ENCODE assay signal across 15 mouse cellular contexts in genomic region chr11:96624436-96624835, GRCm38 (mm10).
DNase-seq lines count a peak whose midpoint lies in the region; ATAC-seq and TF ChIP-seq lines count a peak whose summit lies in the region.
"Had no signal": no experiment of that assay in that cellular context is flagged by ENCODE, and none has a peak within 500 bp of the region (broad histone marks: within the 10 kb centered on the region; RNA-seq: fewer than 3 reads in every experiment).

No protein-coding gene starts in this region.

- no peaks in the 10 kb centered on the region for H3K36me3 ChIP-seq in hindbrain, postnatal 0 days (ENCODE audit: insufficient read depth, low read length)
- H3K36me3 ChIP-seq in hindbrain, embryonic 11.5 days (ENCODE audit: control insufficient read depth, insufficient read depth, low read length), result no peaks in the 10 kb centered on the region
- no peaks in the 10 kb centered on the region for H3K36me3 ChIP-seq in lung, postnatal 0 days (ENCODE audit: insufficient read depth, low read length)
- no peaks in the 10 kb centered on the region for H3K36me3 ChIP-seq in neural tube, embryonic 15.5 days
- no peaks in the 10 kb centered on the region for H3K36me3 ChIP-seq in liver, embryonic 11.5 days (ENCODE audit: control insufficient read depth, insufficient read depth, low read length)
- H3K36me3 ChIP-seq: heart, embryonic 12.5 days; limb, embryonic 15.5 days had no signal

- H3K27ac ChIP-seq in hindbrain, postnatal 0 days, result no peak overlapping the region
- H3K27ac ChIP-seq in hindbrain, embryonic 11.5 days (ENCODE audit: low read depth, low read length), result no peak overlapping the region
- no peak overlapping the region for H3K27ac ChIP-seq in lung, postnatal 0 days (ENCODE audit: low read length)
- H3K27ac ChIP-seq in neural tube, embryonic 15.5 days (replicated peaks), result peak overlapping the region; percentile 74
- no peak overlapping the region for H3K27ac ChIP-seq in liver, embryonic 11.5 days (ENCODE audit: low read depth, low read length)
- H3K27ac ChIP-seq: limb, embryonic 15.5 days had no signal

- peak; percentile 72 for DNase-seq in hindbrain, postnatal 0 days (ENCODE audit: low spot score)
- DNase-seq in hindbrain, embryonic 11.5 days (ENCODE audit: low spot score), result no peak
- no peak for DNase-seq in lung, postnatal 0 days (ENCODE audit: low spot score)
- no peak for DNase-seq in lung, adult 18-20 months
- DNase-seq in brain, adult 2 months (ENCODE audit: low read depth, low spot score), result peak; percentile 43
- no peak for DNase-seq in liver, embryonic 11.5 days (ENCODE audit: low spot score)
- DNase-seq: adrenal gland, postnatal 14 days; cerebellum, adult 9-10 months; heart, postnatal 4 days; kidney, adult 18-20 months; right cerebral cortex, postnatal 25 days had no signal

- H3K9ac ChIP-seq in hindbrain, postnatal 0 days (replicated peaks; ENCODE audit: low read length), result no peak overlapping the region
- no peak overlapping the region for H3K9ac ChIP-seq in hindbrain, embryonic 11.5 days (ENCODE audit: low read depth, low read length)
- no peak overlapping the region for H3K9ac ChIP-seq in lung, postnatal 0 days (replicated peaks; ENCODE audit: low read depth)
- H3K9ac ChIP-seq in neural tube, embryonic 15.5 days (replicated peaks), result no peak overlapping the region
- H3K9ac ChIP-seq in liver, embryonic 11.5 days (ENCODE audit: low read depth, low read length), result no peak overlapping the region
- H3K9ac ChIP-seq: heart, embryonic 12.5 days; limb, embryonic 15.5 days had no signal

- no peak overlapping the region for H3K4me3 ChIP-seq in hindbrain, postnatal 0 days (ENCODE audit: low read length)
- no peak overlapping the region for H3K4me3 ChIP-seq in hindbrain, embryonic 11.5 days (ENCODE audit: low read depth, low read length)
- no peak overlapping the region for H3K4me3 ChIP-seq in lung, postnatal 0 days (ENCODE audit: low read depth, low read length)
- no peak overlapping the region for H3K4me3 ChIP-seq in neural tube, embryonic 15.5 days (replicated peaks)
- H3K4me3 ChIP-seq in liver, embryonic 11.5 days (ENCODE audit: low read depth, low read length), result no peak overlapping the region
- H3K4me3 ChIP-seq: heart, embryonic 12.5 days; limb, embryonic 15.5 days had no signal

- no peak overlapping the region for H3K4me2 ChIP-seq in hindbrain, postnatal 0 days (ENCODE audit: low read depth, low read length)
- H3K4me2 ChIP-seq in hindbrain, embryonic 11.5 days (replicated peaks; ENCODE audit: low read depth, low read length), result no peak overlapping the region
- no peak overlapping the region for H3K4me2 ChIP-seq in lung, postnatal 0 days (replicated peaks; ENCODE audit: low read depth, low read length)
- H3K4me2 ChIP-seq in neural tube, embryonic 15.5 days, result 0 out of 2 replicates have a peak overlapping the region, but pooled peaks have one; percentile 19
- no peak overlapping the region for H3K4me2 ChIP-seq in liver, embryonic 11.5 days
- H3K4me2 ChIP-seq: heart, embryonic 12.5 days; limb, embryonic 15.5 days had no signal

- ATAC-seq in hindbrain, postnatal 0 days, result no peak
- no peak for ATAC-seq in hindbrain, embryonic 11.5 days (ENCODE audit: low FRiP score)
- no peak for ATAC-seq in lung, postnatal 0 days
- no peak for ATAC-seq in neural tube, embryonic 15.5 days (ENCODE audit: low FRiP score)
- ATAC-seq in liver, embryonic 11.5 days (replicated peaks; ENCODE audit: low FRiP score), result no peak
- ATAC-seq: CD4-positive, CD25-positive, alpha-beta regulatory T cell, adult 4 months had no signal

- no peaks in the 10 kb centered on the region; the same call in 1 of the 2 replicates for H3K4me1 ChIP-seq in hindbrain, postnatal 0 days (ENCODE audit: insufficient read depth, low read length)
- H3K4me1 ChIP-seq in hindbrain, embryonic 11.5 days (replicated peaks; ENCODE audit: control insufficient read depth, insufficient read depth, low read length), result peaks cover 2% of the 10 kb centered on the region; the same call in 1 of the 2 replicates
- H3K4me1 ChIP-seq in lung, postnatal 0 days (ENCODE audit: insufficient read depth, low read depth, low read length), result no peaks in the 10 kb centered on the region
- H3K4me1 ChIP-seq in neural tube, embryonic 15.5 days, result peaks cover 59% of the 10 kb centered on the region
- no peaks in the 10 kb centered on the region for H3K4me1 ChIP-seq in liver, embryonic 11.5 days (replicated peaks; ENCODE audit: control insufficient read depth, insufficient read depth, low read length)
- H3K4me1 ChIP-seq: heart, embryonic 12.5 days had no signal

- H3K9me3 ChIP-seq in hindbrain, postnatal 0 days (ENCODE audit: low read length), result no peaks in the 10 kb centered on the region
- H3K9me3 ChIP-seq in hindbrain, embryonic 11.5 days (ENCODE audit: control insufficient read depth, low read length), result no peaks in the 10 kb centered on the region
- H3K9me3 ChIP-seq in lung, postnatal 0 days (ENCODE audit: low read length), result no peaks in the 10 kb centered on the region
- H3K9me3 ChIP-seq in neural tube, embryonic 15.5 days (replicated peaks), result no peaks in the 10 kb centered on the region
- H3K9me3 ChIP-seq in liver, embryonic 11.5 days (ENCODE audit: control insufficient read depth, low read length), result no peaks in the 10 kb centered on the region
- H3K9me3 ChIP-seq: heart, embryonic 12.5 days; limb, embryonic 15.5 days had no signal

- TF ChIP-seq EP300 in lung, postnatal 0 days (IDR thresholded peaks at IDR 0.05), result no peak

- TF ChIP-seq CTCF in hindbrain, postnatal 0 days (IDR thresholded peaks at IDR 0.05; ENCODE audit: low read depth), result peak; percentile 56
- TF ChIP-seq CTCF in lung, postnatal 0 days (IDR thresholded peaks at IDR 0.05), result peak; percentile 41

- H3K27me3 ChIP-seq in hindbrain, postnatal 0 days (ENCODE audit: insufficient read depth, low read length), result 0 out of 2 replicates have a peak, but pooled peaks cover 5% of the 10 kb centered on the region
- H3K27me3 ChIP-seq in hindbrain, embryonic 11.5 days (ENCODE audit: control insufficient read depth, insufficient read depth, low read length), result peaks cover 2% of the 10 kb centered on the region; the same call in 1 of the 2 replicates
- H3K27me3 ChIP-seq in lung, postnatal 0 days (replicated peaks; ENCODE audit: insufficient read depth, low read length), result no peaks in the 10 kb centered on the region
- H3K27me3 ChIP-seq in neural tube, embryonic 15.5 days (replicated peaks), result no peaks in the 10 kb centered on the region
- peaks cover 8% of the 10 kb centered on the region; the same call in 1 of the 2 replicates for H3K27me3 ChIP-seq in liver, embryonic 11.5 days (replicated peaks; ENCODE audit: control insufficient read depth, insufficient read depth, low read length)

- WGBS in hindbrain, postnatal 0 days, result 42% methylated on average over 4 of the region's 4 CpGs
- WGBS in hindbrain, embryonic 11.5 days, result 58% methylated on average over 4 of the region's 4 CpGs
- 35% methylated on average over 4 of the region's 4 CpGs for WGBS in lung, postnatal 0 days
- 23% methylated on average over 4 of the region's 4 CpGs for WGBS in neural tube, embryonic 15.5 days
- WGBS in liver, embryonic 11.5 days, result 62% methylated on average over 4 of the region's 4 CpGs

Comparison
In these comparisons a context has a peak if more than half of its experiments do, and no peak if none do; other contexts are left out.
1. DNase-seq: peak in hindbrain, postnatal 0 days (single experiment) and brain, adult 2 months (single experiment); none in hindbrain, embryonic 11.5 days (single experiment), lung, postnatal 0 days (single experiment), lung, adult 18-20 months (0 of 2) and liver, embryonic 11.5 days (single experiment).